Mouse (Mus musculus): ENCODE results near the gene Gpr83. TPM values are rescaled to one million over a fixed set of nuclear protein-coding genes. Genes with fewer than 3 reads are reported as not detected.

Gpr83 gene
- polyA plus RNA-seq, 1 experiment from 2014 or later = 1.4 TPM

DNA sequence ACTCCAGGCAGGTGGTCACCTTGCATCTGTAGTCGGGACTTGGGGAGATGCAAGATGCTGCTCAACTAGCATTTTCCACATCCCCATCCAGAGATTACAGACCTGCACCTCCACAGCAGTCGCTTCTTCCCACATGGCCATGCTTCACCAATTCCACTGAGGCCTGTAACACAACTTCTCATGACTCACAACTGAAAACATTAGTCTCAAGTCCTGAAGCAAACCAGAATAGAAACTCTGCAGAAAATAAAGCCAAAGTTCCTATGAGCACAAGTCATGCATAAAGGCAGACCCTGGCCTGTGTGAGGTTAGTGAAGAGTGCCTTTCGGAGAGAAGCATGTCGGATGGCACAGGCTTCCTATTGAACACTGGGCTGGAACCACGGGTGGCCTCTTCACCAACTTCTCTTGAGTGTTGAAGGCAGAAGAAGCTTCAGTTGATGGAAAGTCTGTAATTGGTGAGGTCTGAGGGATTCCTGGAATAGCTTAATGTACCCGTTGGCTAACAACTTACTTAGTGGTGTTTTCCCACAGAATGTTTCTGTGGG, 16.6 kb upstream of the Gpr83 start:
- 92% methylated on average over 6 of the region's 6 CpGs for WGBS
- Histone ChIP-seq H3K27me3 (ENCODE audit: control insufficient read depth, insufficient read depth, low read length) (no peaks in the 10 kb centered on the region), H3K9me3 (ENCODE audit: control insufficient read depth, low read length) (no peaks in the 10 kb centered on the region), H3K4me1 (replicated peaks; ENCODE audit: control insufficient read depth, insufficient read depth, low read length) (no peaks in the 10 kb centered on the region), H3K9ac (no peak overlapping the region), H3K4me2 (replicated peaks) (no peak overlapping the region), H3K4me3 (replicated peaks; ENCODE audit: low read length) (no peak overlapping the region), H3K36me3 (replicated peaks; ENCODE audit: control insufficient read depth, insufficient read depth) (no peaks in the 10 kb centered on the region), H3K27ac (no peak overlapping the region)
- ATAC-seq (ENCODE audit: low FRiP score) = no peak
- no peak for DNase-seq (ENCODE audit: low spot score)

DNA sequence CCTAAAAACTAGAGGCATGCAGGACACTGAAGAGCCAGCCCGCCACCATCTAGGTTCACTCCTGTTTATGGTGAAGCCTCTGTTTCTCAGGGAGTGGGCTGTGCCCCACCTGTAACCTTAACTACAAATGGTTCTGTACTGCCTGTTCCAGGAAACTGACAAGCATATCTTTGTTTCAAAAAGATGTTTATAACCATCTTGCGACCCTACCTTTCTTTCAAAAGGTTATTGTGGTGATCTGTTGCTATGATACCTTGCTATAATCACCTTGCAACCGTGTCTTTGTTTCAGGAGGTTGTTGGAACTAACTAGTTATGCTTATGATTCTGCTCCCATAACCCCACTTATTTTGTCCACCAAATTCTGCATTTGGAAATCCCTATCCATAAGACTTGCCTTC, 16.1 kb upstream of the Gpr83 start:
- Histone ChIP-seq H3K27ac (no peak overlapping the region), H3K9ac (no peak overlapping the region), H3K4me3 (replicated peaks; ENCODE audit: low read length) (no peak overlapping the region), H3K4me2 (replicated peaks) (no peak overlapping the region), H3K36me3 (replicated peaks; ENCODE audit: control insufficient read depth, insufficient read depth) (no peaks in the 10 kb centered on the region), H3K27me3 (ENCODE audit: control insufficient read depth, insufficient read depth, low read length) (no peaks in the 10 kb centered on the region), H3K9me3 (ENCODE audit: control insufficient read depth, low read length) (no peaks in the 10 kb centered on the region), H3K4me1 (replicated peaks; ENCODE audit: control insufficient read depth, insufficient read depth, low read length) (no peaks in the 10 kb centered on the region)
- 94% methylated on average over 3 of the region's 3 CpGs for WGBS
- DNase-seq (ENCODE audit: low spot score) (no peak), ATAC-seq (ENCODE audit: low FRiP score) (no peak)

DNA sequence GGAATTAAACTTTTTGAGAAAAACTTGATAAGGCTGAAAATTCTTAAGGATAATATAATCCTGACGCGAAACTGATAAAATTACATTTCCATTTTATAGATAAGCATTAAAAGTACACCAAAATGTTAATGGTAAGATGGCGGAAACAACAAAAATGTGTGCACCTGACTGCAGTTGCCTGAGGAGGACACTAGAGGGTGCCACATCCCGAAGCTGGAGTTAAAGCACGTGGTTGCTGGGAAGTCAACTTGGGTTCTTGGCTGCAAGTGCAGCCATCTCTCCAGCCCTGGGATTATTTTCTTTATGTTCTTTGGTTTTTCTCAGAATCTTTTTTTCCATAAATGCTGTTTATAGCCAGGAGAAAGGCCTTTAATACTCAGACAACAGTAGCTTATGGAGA, 13.6 kb upstream of the Gpr83 start:
- WGBS = 48% methylated on average over 5 of the region's 5 CpGs
- no peak overlapping the region for H3K9ac ChIP-seq
- no peak overlapping the region for H3K4me3 ChIP-seq (replicated peaks; ENCODE audit: low read length)
- no peaks in the 10 kb centered on the region for H3K36me3 ChIP-seq (replicated peaks; ENCODE audit: control insufficient read depth, insufficient read depth)
- H3K27me3 ChIP-seq (ENCODE audit: control insufficient read depth, insufficient read depth, low read length) = no peaks in the 10 kb centered on the region
- H3K4me1 ChIP-seq (replicated peaks; ENCODE audit: control insufficient read depth, insufficient read depth, low read length) = no peaks in the 10 kb centered on the region
- H3K4me2 ChIP-seq (replicated peaks) = no peak overlapping the region
- no peak overlapping the region for H3K27ac ChIP-seq
- no peak for ATAC-seq (ENCODE audit: low FRiP score)
- DNase-seq (ENCODE audit: low spot score) = no peak
- H3K9me3 ChIP-seq (ENCODE audit: control insufficient read depth, low read length) = no peaks in the 10 kb centered on the region

DNA sequence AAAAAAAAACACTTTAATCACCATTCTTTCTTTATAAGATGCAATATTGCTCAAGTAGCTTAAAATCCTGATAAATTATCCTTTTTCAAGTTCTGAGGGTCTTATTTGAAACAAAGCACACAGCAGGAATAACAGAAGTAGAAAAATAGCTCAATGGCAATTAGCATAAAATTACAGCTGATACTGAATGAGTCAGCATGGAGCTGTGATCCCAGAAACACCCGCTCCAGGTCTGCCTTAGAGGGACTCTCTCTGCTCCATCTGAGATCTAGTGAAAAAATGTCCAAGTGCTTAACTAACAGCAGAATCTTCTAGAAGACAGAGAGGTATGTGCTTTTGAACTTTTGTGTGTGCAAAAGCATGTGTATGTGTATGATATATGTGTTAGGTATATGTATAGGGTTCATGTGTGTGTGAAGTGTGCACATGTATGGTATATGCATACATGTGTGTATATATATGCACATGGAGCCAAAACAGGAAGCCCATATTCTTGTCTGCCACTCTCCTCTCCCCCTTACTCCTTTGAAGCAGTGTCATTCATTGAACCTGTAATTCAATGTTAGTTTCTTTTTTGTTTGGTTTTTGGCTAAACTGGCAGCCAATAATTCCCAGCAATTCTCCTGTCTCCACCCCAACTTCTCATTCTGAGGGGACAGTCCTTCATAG, 11.6 kb upstream of the Gpr83 start:
- no peak overlapping the region for H3K4me2 ChIP-seq (replicated peaks)
- H3K27me3 ChIP-seq (ENCODE audit: control insufficient read depth, insufficient read depth, low read length) = no peaks in the 10 kb centered on the region
- H3K36me3 ChIP-seq (replicated peaks; ENCODE audit: control insufficient read depth, insufficient read depth) = no peaks in the 10 kb centered on the region
- 62% methylated on average over 1 of the region's 1 CpGs for WGBS
- no peak overlapping the region for H3K4me3 ChIP-seq (replicated peaks; ENCODE audit: low read length)
- H3K27ac ChIP-seq = no peak overlapping the region
- DNase-seq (ENCODE audit: low spot score) (no peak), ATAC-seq (ENCODE audit: low FRiP score) (no peak)
- H3K4me1 ChIP-seq (replicated peaks; ENCODE audit: control insufficient read depth, insufficient read depth, low read length) = no peaks in the 10 kb centered on the region
- no peak overlapping the region for H3K9ac ChIP-seq
- H3K9me3 ChIP-seq (ENCODE audit: control insufficient read depth, low read length) = no peaks in the 10 kb centered on the region

- Histone ChIP-seq H3K27me3 (ENCODE audit: control insufficient read depth, insufficient read depth, low read length) (peaks cover 19% of the 10 kb centered on the region), H3K36me3 (replicated peaks; ENCODE audit: control insufficient read depth, insufficient read depth) (no peaks in the 10 kb centered on the region), H3K9me3 (ENCODE audit: control insufficient read depth, low read length) (no peaks in the 10 kb centered on the region), H3K9ac (no peak overlapping the region), H3K4me3 (replicated peaks; ENCODE audit: low read length) (no peak overlapping the region), H3K4me1 (replicated peaks; ENCODE audit: control insufficient read depth, insufficient read depth, low read length) (no peaks in the 10 kb centered on the region), H3K4me2 (replicated peaks) (no peak overlapping the region), H3K27ac (no peak overlapping the region)
- no peak; the same call in 1 of the 2 replicates for ATAC-seq (ENCODE audit: low FRiP score)
- 63% methylated on average over 4 of the region's 4 CpGs for WGBS
- no peak for DNase-seq (ENCODE audit: low spot score)
Measured at GRCm38 (mm10) chr9:14854585-14854984, 5.4 kb upstream of the Gpr83 start.

- Histone ChIP-seq H3K9me3 (ENCODE audit: control insufficient read depth, low read length) (no peaks in the 10 kb centered on the region), H3K4me3 (replicated peaks; ENCODE audit: low read length) (no peak overlapping the region), H3K27me3 (ENCODE audit: control insufficient read depth, insufficient read depth, low read length) (peaks cover 39% of the 10 kb centered on the region), H3K4me1 (replicated peaks; ENCODE audit: control insufficient read depth, insufficient read depth, low read length) (0 out of 2 replicates have a peak, but pooled peaks cover 4% of the 10 kb centered on the region), H3K36me3 (replicated peaks; ENCODE audit: control insufficient read depth, insufficient read depth) (no peaks in the 10 kb centered on the region), H3K4me2 (replicated peaks) (no peak overlapping the region), H3K9ac (no peak overlapping the region), H3K27ac (no peak overlapping the region)
- DNase-seq (ENCODE audit: low spot score) (no peak), ATAC-seq (ENCODE audit: low FRiP score) (no peak)
- 49% methylated on average over 4 of the region's 4 CpGs for WGBS
Measured at GRCm38 (mm10) chr9:14856922-14857654, 2.9 kb upstream of the Gpr83 start.

- H3K4me3 ChIP-seq (replicated peaks; ENCODE audit: low read length) = no peak overlapping the region
- peaks cover 40% of the 10 kb centered on the region for H3K27me3 ChIP-seq (ENCODE audit: control insufficient read depth, insufficient read depth, low read length)
- H3K27ac ChIP-seq = no peak overlapping the region
- 67% methylated on average over 7 of the region's 7 CpGs for WGBS
- ATAC-seq (ENCODE audit: low FRiP score) (no peak), DNase-seq (ENCODE audit: low spot score) (no peak)
- H3K36me3 ChIP-seq (replicated peaks; ENCODE audit: control insufficient read depth, insufficient read depth) = no peaks in the 10 kb centered on the region
- no peaks in the 10 kb centered on the region for H3K9me3 ChIP-seq (ENCODE audit: control insufficient read depth, low read length)
- H3K4me1 ChIP-seq (replicated peaks; ENCODE audit: control insufficient read depth, insufficient read depth, low read length) = 0 out of 2 replicates have a peak, but pooled peaks cover 4% of the 10 kb centered on the region
- no peak overlapping the region for H3K4me2 ChIP-seq (replicated peaks)
- H3K9ac ChIP-seq = no peak overlapping the region
Measured at GRCm38 (mm10) chr9:14858170-14858706, 1.8 kb upstream of the Gpr83 start.

DNA sequence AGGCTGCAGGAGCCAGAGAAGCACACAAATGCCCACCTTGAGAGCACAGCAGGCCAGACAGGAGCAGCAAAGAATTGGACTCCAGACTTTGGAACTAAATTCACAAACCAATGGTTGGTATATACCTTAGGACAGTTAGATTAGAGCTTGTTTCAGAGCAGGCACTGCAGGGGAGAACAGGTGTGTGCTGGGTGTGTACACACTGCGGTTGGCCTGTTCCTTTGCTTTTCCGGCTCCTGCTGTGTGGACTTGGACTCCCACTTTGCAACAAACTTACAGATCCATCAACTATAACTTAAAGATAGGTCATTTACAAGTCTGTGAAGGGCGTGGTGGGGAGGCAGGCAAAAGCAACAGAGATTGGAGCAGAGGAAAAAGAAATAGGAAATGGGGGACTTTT, 1.2 kb upstream of the Gpr83 start:
- ATAC-seq (ENCODE audit: low FRiP score) (no peak), DNase-seq (ENCODE audit: low spot score) (no peak)
- no peaks in the 10 kb centered on the region for H3K9me3 ChIP-seq (ENCODE audit: control insufficient read depth, low read length)
- no peak overlapping the region for H3K27ac ChIP-seq
- no peak overlapping the region for H3K9ac ChIP-seq
- no peak overlapping the region for H3K4me3 ChIP-seq (replicated peaks; ENCODE audit: low read length)
- WGBS = 87% methylated on average over 3 of the region's 3 CpGs
- no peak overlapping the region for H3K4me2 ChIP-seq (replicated peaks)
- peaks cover 40% of the 10 kb centered on the region for H3K27me3 ChIP-seq (ENCODE audit: control insufficient read depth, insufficient read depth, low read length)
- no peaks in the 10 kb centered on the region for H3K36me3 ChIP-seq (replicated peaks; ENCODE audit: control insufficient read depth, insufficient read depth)
- H3K4me1 ChIP-seq (replicated peaks; ENCODE audit: control insufficient read depth, insufficient read depth, low read length) = 0 out of 2 replicates have a peak, but pooled peaks cover 4% of the 10 kb centered on the region

DNA sequence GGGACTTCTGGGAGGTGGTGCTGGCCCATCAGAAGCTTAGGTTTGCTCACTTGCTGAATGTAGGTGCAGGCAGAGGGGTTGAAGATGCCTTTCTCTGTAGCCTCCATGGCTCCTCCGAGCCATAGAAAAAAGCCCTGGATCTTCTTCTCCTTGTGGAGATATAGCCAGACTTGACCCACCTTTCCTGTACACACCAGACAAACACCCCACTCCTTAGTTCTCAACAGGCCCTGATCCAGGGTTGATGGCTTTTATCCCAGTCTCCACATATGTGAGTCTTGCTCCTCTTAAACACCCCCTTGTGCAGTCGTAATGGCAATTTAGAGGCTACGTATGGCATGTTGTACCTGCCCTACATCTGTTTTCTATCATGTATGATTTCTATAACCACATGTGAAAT, 3.1 kb downstream of the Gpr83 start:
- Histone ChIP-seq H3K27ac (no peak overlapping the region), H3K36me3 (replicated peaks; ENCODE audit: control insufficient read depth, insufficient read depth) (no peaks in the 10 kb centered on the region), H3K9ac (no peak overlapping the region), H3K9me3 (ENCODE audit: control insufficient read depth, low read length) (no peaks in the 10 kb centered on the region), H3K4me2 (replicated peaks) (no peak overlapping the region), H3K4me3 (replicated peaks; ENCODE audit: low read length) (no peak overlapping the region), H3K27me3 (ENCODE audit: control insufficient read depth, insufficient read depth, low read length) (peaks cover 35% of the 10 kb centered on the region), H3K4me1 (replicated peaks; ENCODE audit: control insufficient read depth, insufficient read depth, low read length) (0 out of 2 replicates have a peak, but pooled peaks cover 4% of the 10 kb centered on the region)
- 94% methylated on average over 3 of the region's 3 CpGs for WGBS
- DNase-seq (ENCODE audit: low spot score) (no peak), ATAC-seq (ENCODE audit: low FRiP score) (no peak)

All from hindbrain, embryonic 14.5 days (tissue).